Mouse (Mus musculus): ENCODE data around the gene Ctnna2.

Ctnna2 gene

GRCm38 (mm10) chr6:77430381-77430780 lies 549.1 kb downstream of the Ctnna2 start:
- no peak for DNase-seq (ENCODE audit: low read depth, low spot score)

GRCm38 (mm10) chr6:77425746-77426145 lies 553.8 kb downstream of the Ctnna2 start:
- DNase-seq (ENCODE audit: low read depth, low spot score), result no peak

- peak; percentile 0 for DNase-seq (ENCODE audit: low read depth, low spot score)
These were observed 554.7 kb downstream of the Ctnna2 start for GRCm38 (mm10) chr6:77424826-77425225.

GRCm38 (mm10) chr6:77421564-77422139 lies 557.8 kb downstream of the Ctnna2 start:
- no peak for DNase-seq (ENCODE audit: low read depth, low spot score)

GRCm38 (mm10) chr6:77416999-77417398 lies 562.5 kb downstream of the Ctnna2 start:
- DNase-seq (ENCODE audit: low read depth, low spot score), result no peak

GRCm38 (mm10) chr6:77413530-77413929 lies 566.0 kb downstream of the Ctnna2 start:
- no peak for DNase-seq (ENCODE audit: low read depth, low spot score)

- DNase-seq (ENCODE audit: low read depth, low spot score), result no peak
These were observed 571.0 kb downstream of the Ctnna2 start for GRCm38 (mm10) chr6:77408481-77408880.

GRCm38 (mm10) chr6:77400751-77401150 lies 578.7 kb downstream of the Ctnna2 start:
- DNase-seq (ENCODE audit: low read depth, low spot score), result no peak

- no peak for DNase-seq (ENCODE audit: low read depth, low spot score)
These were observed 587.8 kb downstream of the Ctnna2 start for GRCm38 (mm10) chr6:77391663-77392062.

GRCm38 (mm10) chr6:77381309-77381708 lies 598.2 kb downstream of the Ctnna2 start:
- no peak for DNase-seq (ENCODE audit: low read depth, low spot score)

- DNase-seq (ENCODE audit: low read depth, low spot score), result no peak
These were observed 606.4 kb downstream of the Ctnna2 start for GRCm38 (mm10) chr6:77373132-77373531.

- DNase-seq (ENCODE audit: low read depth, low spot score), result no peak
These were observed 608.4 kb downstream of the Ctnna2 start for GRCm38 (mm10) chr6:77371147-77371546.

GRCm38 (mm10) chr6:77358471-77358837 lies 621.0 kb downstream of the Ctnna2 start:
- DNase-seq (ENCODE audit: low read depth, low spot score), result no peak

- no peak for DNase-seq (ENCODE audit: low read depth, low spot score)
These were observed 621.6 kb downstream of the Ctnna2 start for GRCm38 (mm10) chr6:77357748-77358470.

GRCm38 (mm10) chr6:77354826-77355225 lies 624.7 kb downstream of the Ctnna2 start:
- no peak for DNase-seq (ENCODE audit: low read depth, low spot score)

- DNase-seq (ENCODE audit: low read depth, low spot score), result no peak
These were observed 635.7 kb downstream of the Ctnna2 start for GRCm38 (mm10) chr6:77343781-77344180.

- no peak for DNase-seq (ENCODE audit: low read depth, low spot score)
These were observed 644.0 kb downstream of the Ctnna2 start for GRCm38 (mm10) chr6:77335537-77335936.

- no peak for DNase-seq (ENCODE audit: low read depth, low spot score)
These were observed 654.8 kb downstream of the Ctnna2 start for GRCm38 (mm10) chr6:77324748-77325147.

GRCm38 (mm10) chr6:77324327-77324726 lies 655.2 kb downstream of the Ctnna2 start:
- DNase-seq (ENCODE audit: low read depth, low spot score), result no peak

GRCm38 (mm10) chr6:77306796-77307195 lies 672.7 kb downstream of the Ctnna2 start:
- DNase-seq (ENCODE audit: low read depth, low spot score), result no peak

GRCm38 (mm10) chr6:77301305-77301704 lies 678.2 kb downstream of the Ctnna2 start:
- no peak for DNase-seq (ENCODE audit: low read depth, low spot score)

GRCm38 (mm10) chr6:77291415-77291814 lies 688.1 kb downstream of the Ctnna2 start:
- no peak for DNase-seq (ENCODE audit: low read depth, low spot score)

GRCm38 (mm10) chr6:77288402-77288801 lies 691.1 kb downstream of the Ctnna2 start:
- no peak for DNase-seq (ENCODE audit: low read depth, low spot score)

Data from skeletal muscle tissue, adult 2 months (tissue).